Mouse (Mus musculus) CD4-positive, CD25-positive, alpha-beta regulatory T cell, adult 4 months (primary cell): ENCODE measurements at regions not wholly inside any gene's neighbourhood (a gene's known extent, or its start where the extent isn't known, plus 50 kb on each side); places are given as distances from the start of the nearest gene placed in this dataset.

Source experiments
- ATAC-seq: one replicate; pipeline ENCODE4 v1.8.0; 2017

GRCm38 (mm10) chr15:8582676-8583075, 62.9 kb upstream of the Gm2310 start:
- ATAC-seq = no peak

GRCm38 (mm10) chr15:8581146-8581913, 61.6 kb upstream of the Gm2310 start:
- ATAC-seq = no peak

GRCm38 (mm10) chr15:8580077-8580476, 60.3 kb upstream of the Gm2310 start:
- no peak for ATAC-seq

- ATAC-seq = peak; percentile 88
These were observed 57.7 kb upstream of the Gm2310 start for GRCm38 (mm10) chr15:8577480-8577881.

- ATAC-seq = no peak
These were observed 57.2 kb upstream of the Gm2310 start for GRCm38 (mm10) chr15:8576975-8577374.

- peak; percentile 88 for ATAC-seq
These were observed 49.9 kb upstream of the Gm2310 start for GRCm38 (mm10) chr15:8569617-8570016.
